ENCODE assay signal across 11 mouse cellular contexts in the genomic region with DNA sequence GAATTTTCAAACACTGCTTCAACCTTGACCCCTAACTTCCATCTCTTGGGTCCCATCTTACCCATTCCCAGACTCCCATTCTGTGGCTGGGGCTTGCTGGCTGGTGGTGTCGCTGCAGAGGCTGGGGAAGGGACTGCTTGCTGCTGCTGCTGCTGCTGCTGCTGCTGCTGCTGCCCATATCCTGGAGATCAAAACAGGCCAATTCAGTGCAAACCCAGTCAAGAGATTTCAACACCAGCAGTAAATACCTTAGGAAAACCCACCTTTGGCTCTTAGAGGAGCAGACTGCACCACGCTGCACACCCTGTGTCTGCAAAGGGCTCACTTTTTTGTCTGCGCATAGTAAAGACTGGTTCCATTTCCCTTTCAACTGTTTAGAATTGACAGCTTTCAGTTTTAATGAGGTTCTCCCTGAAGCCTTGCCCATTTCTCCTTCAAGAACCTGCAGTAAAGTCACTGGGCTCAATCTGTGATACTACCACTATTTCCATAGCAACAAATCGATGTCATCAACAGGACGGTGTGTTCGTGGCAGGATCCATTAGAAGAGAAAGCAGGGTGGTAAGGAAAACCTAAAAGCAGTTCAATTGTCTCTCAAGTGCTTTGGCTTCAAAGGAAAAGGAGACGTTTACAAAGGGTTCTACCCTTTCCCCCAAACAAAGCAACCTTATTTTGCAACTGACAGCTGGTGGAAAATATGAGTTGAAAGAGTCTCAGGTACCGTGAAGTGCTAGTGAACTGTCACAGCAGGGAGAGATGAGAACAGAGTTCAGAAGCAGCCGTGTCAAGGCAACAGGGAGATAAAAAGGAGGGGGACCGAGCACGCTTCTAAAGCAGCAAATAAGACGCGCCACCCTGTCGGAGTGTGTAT. TPM values are rescaled to one million over a fixed set of nuclear protein-coding genes. Genes with fewer than 3 reads are reported as not detected.
A peak's percentile ranks its signal among the peaks of the same experiment; 100 is the strongest.
DNase-seq lines count a peak whose midpoint lies in the region; ATAC-seq and TF ChIP-seq lines count a peak whose summit lies in the region.
"Had no signal": no experiment of that assay in that cellular context is flagged by ENCODE, and none has a peak within 500 bp of the region (broad histone marks: within the 10 kb centered on the region; RNA-seq: fewer than 3 reads in every experiment).

No protein-coding gene starts in this region.

- no peak overlapping the region for H3K9ac ChIP-seq in hindbrain, embryonic 13.5 days
- H3K9ac ChIP-seq in hindbrain, embryonic 11.5 days (ENCODE audit: low read depth, low read length) = no peak overlapping the region
- no peak overlapping the region for H3K9ac ChIP-seq in midbrain, embryonic 15.5 days
- H3K9ac ChIP-seq: heart, embryonic 15.5 days; limb, embryonic 12.5 days had no signal

- H3K4me2 ChIP-seq in hindbrain, embryonic 13.5 days = no peak overlapping the region
- no peak overlapping the region for H3K4me2 ChIP-seq in hindbrain, embryonic 11.5 days (replicated peaks; ENCODE audit: low read depth, low read length)
- H3K4me2 ChIP-seq in midbrain, embryonic 15.5 days = peak overlapping the region; percentile 3
- H3K4me2 ChIP-seq: heart, embryonic 15.5 days; limb, embryonic 12.5 days had no signal

- H3K4me1 ChIP-seq in hindbrain, embryonic 13.5 days (replicated peaks) = peaks cover 20% of the 10 kb centered on the region
- no peaks in the 10 kb centered on the region for H3K4me1 ChIP-seq in hindbrain, embryonic 11.5 days (replicated peaks; ENCODE audit: control insufficient read depth, insufficient read depth, low read length)
- no peaks in the 10 kb centered on the region for H3K4me1 ChIP-seq in spleen, adult 2 months (ENCODE audit: control insufficient read depth, insufficient read depth, insufficient read length)
- peaks cover 25% of the 10 kb centered on the region for H3K4me1 ChIP-seq in midbrain, embryonic 15.5 days
- H3K4me1 ChIP-seq: heart, embryonic 15.5 days had no signal

- peak overlapping the region; percentile 41; the same call in 1 of the 2 replicates for H3K27ac ChIP-seq in hindbrain, embryonic 13.5 days
- no peak overlapping the region for H3K27ac ChIP-seq in hindbrain, embryonic 11.5 days (ENCODE audit: low read depth, low read length)
- H3K27ac ChIP-seq in spleen, adult 2 months (ENCODE audit: insufficient read depth, low read length) = peak overlapping the region; percentile 68
- peak overlapping the region; percentile 73 for H3K27ac ChIP-seq in midbrain, embryonic 15.5 days
- H3K27ac ChIP-seq: heart, embryonic 15.5 days; limb, embryonic 12.5 days had no signal

- WGBS in hindbrain, embryonic 13.5 days = 62% methylated on average over 14 of the region's 14 CpGs
- WGBS in hindbrain, embryonic 11.5 days = 79% methylated on average over 14 of the region's 14 CpGs
- WGBS in spleen, adult 2 months = 74% methylated on average over 14 of the region's 14 CpGs
- 41% methylated on average over 14 of the region's 14 CpGs for WGBS in midbrain, embryonic 15.5 days

- no peaks in the 10 kb centered on the region for H3K9me3 ChIP-seq in hindbrain, embryonic 13.5 days
- no peaks in the 10 kb centered on the region for H3K9me3 ChIP-seq in hindbrain, embryonic 11.5 days (ENCODE audit: control insufficient read depth, low read length)
- no peaks in the 10 kb centered on the region for H3K9me3 ChIP-seq in midbrain, embryonic 15.5 days
- H3K9me3 ChIP-seq: heart, embryonic 15.5 days; limb, embryonic 12.5 days had no signal

- TF ChIP-seq CTCF in spleen, adult 2 months (IDR thresholded peaks at IDR 0.05; ENCODE audit: extremely low read depth, insufficient read depth, insufficient read length, insufficient replicate concordance) = no peak

- peaks cover 25% of the 10 kb centered on the region for H3K36me3 ChIP-seq in hindbrain, embryonic 13.5 days
- H3K36me3 ChIP-seq in hindbrain, embryonic 11.5 days (ENCODE audit: control insufficient read depth, insufficient read depth, low read length) = no peaks in the 10 kb centered on the region
- H3K36me3 ChIP-seq in spleen, adult 2 months (ENCODE audit: control insufficient read depth, insufficient read depth, low read length) = peaks cover 25% of the 10 kb centered on the region
- no peaks in the 10 kb centered on the region for H3K36me3 ChIP-seq in midbrain, embryonic 15.5 days (replicated peaks)

- no peak for TF ChIP-seq POLR2A in spleen, adult 2 months (IDR thresholded peaks at IDR 0.05; ENCODE audit: low read depth, low read length)

- no peaks in the 10 kb centered on the region for H3K27me3 ChIP-seq in hindbrain, embryonic 13.5 days
- no peaks in the 10 kb centered on the region for H3K27me3 ChIP-seq in hindbrain, embryonic 11.5 days (ENCODE audit: control insufficient read depth, insufficient read depth, low read length)
- no peaks in the 10 kb centered on the region for H3K27me3 ChIP-seq in spleen, adult 2 months (ENCODE audit: control insufficient read depth, insufficient read depth, low read length)
- H3K27me3 ChIP-seq in midbrain, embryonic 15.5 days (replicated peaks) = no peaks in the 10 kb centered on the region
- H3K27me3 ChIP-seq: heart, embryonic 15.5 days; limb, embryonic 12.5 days had no signal

- no peak for DNase-seq in hindbrain, embryonic 11.5 days (ENCODE audit: low spot score)
- peak in 1 of 2 experiments; percentile 57 for DNase-seq in spleen, adult 2 months (ENCODE audit: low read depth in 1 of 2, low spot score in 2 of 2)
- DNase-seq in spleen, adult 18-20 months = no peak
- no peak for DNase-seq in kidney, postnatal 10 days
- no peak for DNase-seq in natural killer cell, adult 2 months (ENCODE audit: low spot score in 2 of 2)
- no peak for DNase-seq in right cerebral cortex, postnatal 14 days
- DNase-seq: retina, postnatal 1 day had no signal

- ATAC-seq in hindbrain, embryonic 13.5 days (ENCODE audit: low FRiP score) = no peak
- no peak for ATAC-seq in hindbrain, embryonic 11.5 days (ENCODE audit: low FRiP score)
- peak; percentile 66; the same call in 1 of the 2 replicates for ATAC-seq in midbrain, embryonic 15.5 days (replicated peaks)

- H3K4me3 ChIP-seq in hindbrain, embryonic 13.5 days = no peak overlapping the region
- no peak overlapping the region for H3K4me3 ChIP-seq in hindbrain, embryonic 11.5 days (ENCODE audit: low read depth, low read length)
- H3K4me3 ChIP-seq in spleen, adult 2 months (ENCODE audit: extremely low read depth, insufficient read depth, insufficient read length) = no peak overlapping the region
- no peak overlapping the region for H3K4me3 ChIP-seq in midbrain, embryonic 15.5 days
- H3K4me3 ChIP-seq: heart, embryonic 15.5 days; limb, embryonic 12.5 days had no signal

RNA-seq across cellular contexts. Expression of a gene that starts 29.5 kb away (rescaled TPM):
- 58.8 and 63.6 TPM in 2 replicates for polyA plus RNA-seq in hindbrain, embryonic 13.5 days (2015; fragmentation: Nextera tagmentation; extraction: Ambion mirVana)
- 100 and 105 TPM in 2 replicates for polyA plus RNA-seq in hindbrain, embryonic 11.5 days (2014; fragmentation: Nextera tagmentation; extraction: Ambion mirVana)
- polyA plus RNA-seq in spleen, adult 2 months (2012; rRNA removed) = 23.6 and 26.2 TPM in 2 replicates
- 49.1 and 49.6 TPM in 2 replicates for polyA plus RNA-seq in midbrain, embryonic 15.5 days (2015; fragmentation: Nextera tagmentation; extraction: Ambion mirVana)

RNA-seq across cellular contexts. Expression of a gene that starts 29.6 kb away (rescaled TPM):
- 16.9 and 17.6 TPM in 2 replicates for polyA plus RNA-seq in hindbrain, embryonic 13.5 days (2015; fragmentation: Nextera tagmentation; extraction: Ambion mirVana)
- 11.7 and 13.9 TPM in 2 replicates for polyA plus RNA-seq in hindbrain, embryonic 11.5 days (2014; fragmentation: Nextera tagmentation; extraction: Ambion mirVana)
- polyA plus RNA-seq in spleen, adult 2 months (2012; rRNA removed) = 4.0 and 4.7 TPM in 2 replicates
- 16.8 and 17.2 TPM in 2 replicates for polyA plus RNA-seq in midbrain, embryonic 15.5 days (2015; fragmentation: Nextera tagmentation; extraction: Ambion mirVana)
